Mouse (Mus musculus) Patski (cell line): ENCODE measurements around the gene Pgam2. TPM values are rescaled to one million over a fixed set of nuclear protein-coding genes. Genes with fewer than 3 reads are reported as not detected.

ENCODE experiments used
- ATAC-seq: fragments of 100-300 bp; one replicate; pipeline ENCODE4 v1.8.0; 2021
- CTCF ChIA-PET: fragments of 350-600 bp; sonication (Branson Sonifier 250); formaldehyde crosslinking; loops from one replicate; lab custom pipeline; 2022; ENCODE audit warnings: inconsistent platforms; lab: Charles Lee
- POLR2A ChIA-PET: fragments of 350-600 bp; sonication (Branson Sonifier 250); formaldehyde crosslinking; loops from one replicate; lab custom pipeline; 2022; ENCODE audit warnings: antibody characterized with exemption, inconsistent platforms; lab: Charles Lee
- DNase-seq: peaks from one replicate; pipeline ENCODE4 v3.0.0-alpha.2; 2011; ENCODE audit warnings: low read depth, low spot score
- H3K27me3 ChIP-seq: fragments of 371-371 bp; one replicate; pipeline ENCODE4 v1.5.1; 2021
- CTCF ChIP-seq: fragments of 100-300 bp; IDR thresholded peaks from one replicate; pipeline ENCODE4 v1.5.1; 2021
- in situ Hi-C: fragments of 300-500 bp; cut with MboI; formaldehyde crosslinking; loops from 3 replicates; pipeline ENCODE4 v1.11.1; 2018; ENCODE audit warnings: low pct_unique_long_range_greater_than_20kb, mixed read lengths
- polyA plus RNA-seq: library from polyadenylated mRNA; unstranded; gene quantifications from one replicate; pipeline ENCODE4 v1.2.3, GENCODE M21; 2021

Gene Pgam2
- polyA plus RNA-seq, 1 experiment from 2014 or later, result 7.7 TPM

- no peak for DNase-seq
- no peak for ATAC-seq
- ChIA-PET CTCF (interaction anchor here (1.0 to 2.0 kb wide), 2 partner anchors 46 to 64 kb away, joined by 3 to 6 read pairs; no protein-coding TSS in a partner anchor), POLR2A (interaction anchor here (1.9 kb wide), 1 partner anchor 37 kb away, joined by 5 read pairs; no protein-coding TSS in a partner anchor)
- TF ChIP-seq CTCF, result no peak
- H3K27me3 ChIP-seq, result no peaks in the 10 kb centered on the region
- in situ Hi-C loops, result no loop called here
Measured at GRCm38 (mm10) chr11:5840346-5840745, 36.8 kb upstream of the Pgam2 start.

DNA sequence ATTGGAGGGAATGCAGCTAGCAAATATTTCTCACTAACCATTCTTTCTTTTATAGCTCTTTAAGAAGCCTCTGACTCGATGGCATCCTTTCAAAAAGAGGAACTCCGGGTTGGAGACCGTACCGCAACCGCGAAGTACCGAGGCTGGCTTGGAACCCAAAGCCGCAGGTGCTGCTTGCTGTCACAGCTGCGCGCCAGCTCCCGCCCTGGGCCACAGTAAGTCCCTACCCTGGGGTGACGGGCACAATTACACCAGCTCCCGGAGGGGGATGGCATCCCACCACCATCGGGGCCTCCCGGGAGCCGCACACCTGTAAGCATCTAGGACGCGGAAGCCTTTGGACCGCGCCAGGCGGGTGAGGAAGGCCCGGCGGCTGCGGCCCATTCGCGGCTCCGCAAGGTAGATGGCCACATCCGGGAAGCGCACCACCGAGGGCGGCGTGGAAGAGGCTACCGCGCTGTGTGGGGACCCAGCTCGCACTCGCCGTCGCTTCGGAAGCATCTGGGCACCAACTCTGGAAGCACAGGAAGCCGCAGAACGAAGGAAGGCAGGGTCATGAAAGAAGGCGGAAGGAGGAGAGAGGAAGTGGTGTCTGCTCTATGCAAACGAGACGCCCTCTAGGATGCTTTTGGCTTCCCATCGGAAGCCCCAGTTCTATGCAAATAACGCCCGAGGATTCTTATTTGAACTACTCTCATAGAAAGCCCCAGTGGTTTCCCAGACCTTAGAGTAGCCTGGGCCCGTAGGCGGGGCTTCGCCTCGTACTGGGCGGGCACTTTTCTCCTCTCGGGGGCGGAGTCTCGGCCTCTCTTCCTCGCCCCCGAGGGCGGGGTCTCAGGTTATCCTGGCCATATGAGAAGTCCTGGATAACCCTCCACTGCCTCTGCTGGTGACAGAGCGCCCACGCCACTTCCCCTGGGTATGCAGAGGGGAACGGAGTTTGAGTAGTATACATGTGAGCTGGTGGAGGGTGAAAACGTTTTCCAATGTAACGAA lies 34.0 kb upstream of the Pgam2 start, which contains the start of gene Polm:
Gene Polm, minus strand, starts transcription at position 766 of the 996 bp plus-strand sequence.
- ATAC-seq (peak; percentile 92), DNase-seq (no peak)
- CTCF ChIA-PET, result interaction anchor here (0.9 to 7.3 kb wide), 12 partner anchors 10 to 110 kb away, joined by 3 to 82 read pairs (median 6); partner anchors contain the start of genes Dbnl, Pgam2 and Pold2
- TF ChIP-seq CTCF, result peak; percentile 90
- no peaks in the 10 kb centered on the region for H3K27me3 ChIP-seq
- in situ Hi-C loops, result no loop called here
- POLR2A ChIA-PET, result interaction anchor here (0.7 to 3.5 kb wide), 9 partner anchors 12 to 53 kb away, joined by 3 to 20 read pairs (median 7); partner anchors contain the start of genes Aebp1 and Pold2

DNA sequence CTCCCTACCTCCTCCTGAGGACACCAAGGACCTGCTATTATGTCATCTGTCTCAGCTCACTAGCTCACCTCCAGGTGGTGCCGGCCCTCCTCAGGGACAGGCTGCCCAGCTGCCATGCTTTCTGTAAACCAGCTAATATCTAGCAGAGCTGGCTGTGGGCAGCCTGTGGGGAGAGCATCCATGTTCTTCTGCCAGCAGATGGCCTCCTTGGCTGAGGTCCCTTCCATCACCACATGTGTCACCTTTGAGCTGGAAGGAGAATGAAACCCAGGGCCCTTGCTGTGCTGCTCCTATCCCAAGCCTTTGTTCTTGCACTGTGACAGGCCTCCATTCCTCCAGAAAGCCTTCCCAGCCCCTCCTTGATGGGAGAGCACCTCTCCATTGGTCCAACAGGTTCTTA lies 32.6 kb upstream of the Pgam2 start:
- in situ Hi-C loops, result no loop called here
- TF ChIP-seq CTCF, result no peak
- no peak for DNase-seq
- ChIA-PET CTCF (interaction anchor here (0.7 to 7.3 kb wide), 21 partner anchors 11 to 111 kb away, joined by 3 to 82 read pairs (median 5); partner anchors contain the start of genes Dbnl, Pgam2 and Pold2), POLR2A (interaction anchor here (0.7 to 3.5 kb wide), 11 partner anchors 14 to 74 kb away, joined by 3 to 20 read pairs (median 5); partner anchors contain the start of genes Pold2 and Urgcp)
- no peaks in the 10 kb centered on the region for H3K27me3 ChIP-seq
- ATAC-seq, result peak; percentile 13

DNA sequence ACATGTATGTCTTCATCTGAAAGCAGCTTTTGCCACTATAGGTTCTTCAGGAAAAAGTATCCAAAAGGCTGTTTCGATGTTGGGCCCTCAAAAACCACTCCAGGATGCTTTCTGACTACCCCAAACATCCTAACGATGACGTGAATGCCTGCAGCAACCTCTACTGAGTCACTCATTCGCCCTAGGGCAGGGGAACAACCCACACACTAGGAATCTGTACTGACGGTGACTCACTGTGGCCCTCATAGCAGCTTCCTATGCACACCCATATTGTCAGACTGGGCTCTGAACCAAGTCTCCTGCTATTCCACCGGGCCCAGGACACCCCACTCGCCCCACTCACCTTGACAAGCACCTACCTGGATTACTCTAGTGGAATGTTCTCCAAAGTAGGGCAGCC lies 31.5 kb upstream of the Pgam2 start:
- DNase-seq (no peak), ATAC-seq (no peak)
- H3K27me3 ChIP-seq, result no peaks in the 10 kb centered on the region
- ChIA-PET POLR2A (interaction anchor here (0.8 to 3.5 kb wide), 6 partner anchors 15 to 51 kb away, joined by 3 to 20 read pairs (median 4); partner anchors contain the start of gene Pold2), CTCF (interaction anchor here (1.3 to 7.3 kb wide), 8 partner anchors 12 to 78 kb away, joined by 3 to 82 read pairs (median 7); partner anchors contain the start of genes Dbnl and Pold2)
- no peak for TF ChIP-seq CTCF
- in situ Hi-C loops, result no loop called here

DNA sequence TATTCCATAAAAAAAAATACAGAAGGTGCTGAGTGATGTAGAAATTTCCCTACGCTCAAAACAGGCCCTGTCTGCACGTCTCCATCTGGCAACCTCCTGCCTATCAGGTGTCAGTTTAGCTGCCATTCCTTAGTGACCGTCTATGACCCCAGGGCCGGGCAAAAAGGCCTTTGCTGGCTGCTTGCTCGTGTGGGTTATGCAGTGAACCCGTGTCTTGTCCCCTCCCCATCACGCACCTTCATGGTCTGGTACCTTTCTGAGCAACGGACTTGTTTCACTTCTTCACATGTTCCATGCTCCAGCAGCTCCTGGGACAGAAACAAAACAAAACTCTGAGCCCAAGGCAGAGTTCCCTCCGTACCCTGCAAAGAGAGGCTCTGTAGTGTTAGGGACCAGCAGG lies 31.0 kb upstream of the Pgam2 start:
- ChIA-PET CTCF (interaction anchor here (1.3 to 7.3 kb wide), 4 partner anchors 13 to 52 kb away, joined by 3 to 82 read pairs (median 29); partner anchors contain the start of genes Dbnl and Pold2), POLR2A (interaction anchor here (1.0 to 2.2 kb wide), 4 partner anchors 26 to 52 kb away, joined by 3 to 6 read pairs (median 4); no protein-coding TSS in a partner anchor)
- in situ Hi-C loops, result no loop called here
- ATAC-seq (no peak), DNase-seq (no peak)
- TF ChIP-seq CTCF, result no peak
- no peaks in the 10 kb centered on the region for H3K27me3 ChIP-seq

DNA sequence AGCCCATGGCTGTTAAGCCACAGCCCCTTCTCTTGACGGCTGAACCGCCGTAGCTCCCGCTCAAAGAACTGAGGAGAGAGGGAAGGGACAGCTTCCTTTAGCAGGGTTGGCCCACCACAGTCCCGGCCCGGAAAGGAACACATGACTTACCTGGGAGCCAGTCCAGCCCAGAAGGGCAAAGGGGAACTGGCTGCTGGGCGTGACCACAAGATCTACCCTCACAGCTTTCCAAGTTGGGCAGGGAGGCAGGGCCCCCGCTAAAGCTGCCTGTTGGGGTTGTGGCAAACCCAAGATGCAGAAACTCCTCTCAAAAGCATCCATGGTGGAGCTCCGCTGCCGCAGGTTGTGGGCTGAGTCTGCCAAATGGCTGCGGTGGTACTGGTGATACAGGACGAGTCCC lies 25.8 kb upstream of the Pgam2 start:
- POLR2A ChIA-PET, result no interaction called here
- ATAC-seq, result no peak
- TF ChIP-seq CTCF, result no peak

DNA sequence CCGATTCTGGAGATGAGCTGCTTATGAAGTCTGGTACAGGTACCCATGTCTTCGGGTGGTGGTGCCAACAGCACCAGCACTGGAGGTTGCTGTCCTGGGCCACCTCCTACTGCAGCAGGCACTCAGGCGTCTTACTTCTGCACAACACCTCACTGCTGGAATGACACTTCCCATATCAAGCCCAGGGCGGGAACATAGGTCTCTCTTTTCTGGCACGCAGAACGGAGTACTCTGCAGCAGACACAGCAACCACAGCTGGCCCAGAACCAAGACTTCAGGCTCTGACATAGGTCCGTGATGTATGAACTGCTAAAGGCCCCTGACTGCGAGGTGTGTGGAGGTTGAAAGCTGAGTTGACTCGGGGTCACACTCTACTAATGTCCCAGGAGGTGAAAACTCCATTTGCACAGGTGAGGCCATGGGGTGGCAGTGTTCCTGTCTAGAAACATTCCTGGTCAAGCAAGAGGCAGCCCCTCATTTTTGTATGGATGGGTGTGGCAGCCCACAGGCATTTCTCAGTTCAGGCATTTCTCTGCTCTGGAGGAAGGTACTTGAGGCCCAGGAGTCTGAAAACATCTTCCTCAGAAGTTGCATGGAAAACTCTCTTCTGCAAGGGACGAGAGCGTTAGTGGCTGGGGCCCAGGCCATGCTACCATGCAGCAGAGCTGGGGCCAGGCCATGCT lies 25.1 kb upstream of the Pgam2 start:
- ChIA-PET POLR2A (no interaction called here), CTCF (interaction anchor here (1.1 kb wide), 2 partner anchors 39 to 58 kb away, joined by 3 read pairs; no protein-coding TSS in a partner anchor)
- no peak for ATAC-seq
- no peak for TF ChIP-seq CTCF
- DNase-seq, result no peak
- H3K27me3 ChIP-seq, result no peaks in the 10 kb centered on the region
- in situ Hi-C loops, result no loop called here

More for the DNA sequence above, 25.8 kb upstream of the Pgam2 start:
- no peak for DNase-seq
- no peaks in the 10 kb centered on the region for H3K27me3 ChIP-seq
- CTCF ChIA-PET, result no interaction called here
- in situ Hi-C loops, result no loop called here

DNA sequence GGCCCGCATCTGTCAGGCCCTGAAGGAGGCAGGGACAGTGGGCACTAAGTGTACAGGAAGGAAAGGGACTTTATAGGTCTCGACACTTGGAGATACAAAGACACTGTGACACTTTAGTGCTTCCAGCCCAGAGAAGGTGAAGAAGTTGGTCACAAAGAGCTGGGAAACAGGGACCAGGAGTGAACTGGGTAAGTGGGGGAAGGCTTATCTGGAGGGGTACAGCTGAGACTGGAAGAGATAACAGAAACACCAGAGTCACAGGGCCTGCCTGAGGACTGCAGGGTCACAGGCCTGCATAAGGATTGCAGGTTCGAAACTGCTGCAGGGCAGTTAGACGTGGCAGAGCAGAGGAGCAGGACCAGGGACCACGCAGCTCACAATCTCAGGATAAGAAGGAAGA lies 24.4 kb upstream of the Pgam2 start:
- POLR2A ChIA-PET, result no interaction called here
- TF ChIP-seq CTCF, result no peak
- ATAC-seq (no peak), DNase-seq (no peak)
- no peaks in the 10 kb centered on the region for H3K27me3 ChIP-seq
- in situ Hi-C loops, result no loop called here
- CTCF ChIA-PET, result interaction anchor here (1.1 kb wide), 2 partner anchors 39 to 59 kb away, joined by 3 read pairs; no protein-coding TSS in a partner anchor

- ATAC-seq, result no peak
- no peak for DNase-seq
- POLR2A ChIA-PET, result no interaction called here
Measured at GRCm38 (mm10) chr11:5825432-5825831, 21.9 kb upstream of the Pgam2 start.

More at GRCm38 (mm10) chr11:5825432-5825831, 21.9 kb upstream of the Pgam2 start:
- CTCF ChIA-PET, result interaction anchor here (1.1 kb wide), 2 partner anchors 14 to 61 kb away, joined by 3 read pairs; no protein-coding TSS in a partner anchor
- TF ChIP-seq CTCF, result no peak
- H3K27me3 ChIP-seq, result no peaks in the 10 kb centered on the region
- in situ Hi-C loops, result no loop called here
